Mouse (Mus musculus) heart, embryonic 11.5 days (tissue): ENCODE data around the gene Ide. TPM values are rescaled to one million over a fixed set of nuclear protein-coding genes. Genes with fewer than 3 reads are reported as not detected.

Experiments
- ATAC-seq: fragments of 200-750 bp; cut with Nextera tagmentation; replicated peaks from 2 replicates; pipeline ENCODE4 v1.8.0; 2017; ENCODE audit warnings: moderate library complexity; ENCODE audit not compliant: insufficient number of reproducible peaks, low FRiP score, low TSS enrichment
- H3K27ac ChIP-seq: fragments of 300-500 bp; sonication (generic); 2 replicates; pipeline ENCODE4 v1.5.1; 2014; ENCODE audit warnings: mild to moderate bottlenecking, low read depth, low read length
- H3K27me3 ChIP-seq: fragments of 300-500 bp; sonication (generic); 2 replicates; pipeline ENCODE4 v1.6.1; 2014; ENCODE audit warnings: mild to moderate bottlenecking, low read length, mixed read lengths; ENCODE audit not compliant: control insufficient read depth, insufficient read depth
- H3K36me3 ChIP-seq: fragments of 300-500 bp; sonication (generic); 2 replicates; pipeline ENCODE4 v1.6.1; 2014; ENCODE audit warnings: mild to moderate bottlenecking, low read length, moderate library complexity, mixed read lengths; ENCODE audit not compliant: control insufficient read depth, insufficient read depth
- H3K4me1 ChIP-seq: fragments of 300-500 bp; sonication (generic); 2 replicates; pipeline ENCODE4 v1.6.1; 2014; ENCODE audit warnings: low read length; ENCODE audit not compliant: control insufficient read depth, insufficient read depth
- H3K4me2 ChIP-seq: fragments of 300-500 bp; sonication (generic); 2 replicates; pipeline ENCODE4 v1.6.1; 2014; ENCODE audit warnings: mild to moderate bottlenecking, moderate library complexity
- H3K4me3 ChIP-seq: fragments of 300-500 bp; sonication (generic); 2 replicates; pipeline ENCODE4 v1.5.1; 2014; ENCODE audit warnings: low read depth, low read length
- H3K9ac ChIP-seq: fragments of 300-500 bp; sonication (generic); 2 replicates; pipeline ENCODE4 v1.6.1; 2014; ENCODE audit warnings: mild to moderate bottlenecking, low read depth, low read length, moderate library complexity
- H3K9me3 ChIP-seq: fragments of 300-500 bp; sonication (generic); replicated peaks from 2 replicates; pipeline ENCODE4 v1.6.1; 2016; ENCODE audit warnings: low read length; ENCODE audit not compliant: control insufficient read depth
- WGBS: fragments of 180-500 bp; shearing (Covaris S2); extraction: QIAGEN DNeasy Blood & Tissue Kit; methylation state at CpG from one replicate; pipeline ENCODE4 v1.1.7; 2014; ENCODE audit not compliant: insufficient replicate concordance; 5-methylcytosine and 5-hydroxymethylcytosine counted together
- polyA plus RNA-seq: library from polyadenylated mRNA; unstranded; fragments of >200 nt; fragmentation: Nextera tagmentation; extraction: Ambion mirVana; gene quantifications from 2 replicates; pipeline ENCODE4 v1.2.1, GENCODE M21; 2014

The Ide gene
- 54.7 and 56.9 TPM in 2 replicates for polyA plus RNA-seq

DNA sequence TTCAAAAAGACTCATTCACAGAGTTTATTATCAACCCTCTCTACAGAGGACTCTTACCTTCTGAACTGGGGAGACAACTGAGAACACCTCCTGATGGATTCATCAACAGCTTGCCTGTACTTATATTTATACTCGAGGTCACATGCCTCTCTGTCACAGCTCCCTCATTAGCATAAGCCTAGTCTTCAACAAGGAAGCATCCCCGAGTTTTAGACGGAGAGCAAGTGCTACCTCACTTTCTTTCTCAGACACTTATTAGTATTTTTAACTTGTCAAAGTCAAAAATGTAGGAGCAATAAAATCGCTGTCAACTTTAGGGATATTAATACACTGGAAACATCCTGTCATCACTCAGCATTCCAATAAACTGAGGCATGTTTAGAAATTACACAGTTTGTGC lies at the start of gene Ide:
Gene Ide (minus strand): TSS at position 101 of the 400 bp plus-strand sequence.
- Histone ChIP-seq H3K4me2 (no peak within 1 kb of the TSS), H3K27me3 (no peaks in the 10 kb centered on the region), H3K9ac (no peak within 1 kb of the TSS), H3K27ac (no peak within 1 kb of the TSS), H3K9me3 (no peaks in the 10 kb centered on the region), H3K4me1 (no peaks in the 10 kb centered on the region), H3K4me3 (no peak within 1 kb of the TSS), H3K36me3 (no peaks in the 10 kb centered on the region)
- ATAC-seq: no peak
- WGBS: 68% methylated on average over 4 of the region's 4 CpGs

- Histone ChIP-seq H3K9ac (no peak overlapping the region), H3K4me1 (no peaks in the 10 kb centered on the region), H3K27me3 (no peaks in the 10 kb centered on the region), H3K4me2 (no peak overlapping the region), H3K9me3 (no peaks in the 10 kb centered on the region), H3K4me3 (no peak overlapping the region), H3K36me3 (peaks cover 13% of the 10 kb centered on the region), H3K27ac (no peak overlapping the region)
- no peak for ATAC-seq
- 81% methylated on average over 3 of the region's 3 CpGs for WGBS
Observed at GRCm38 (mm10) chr19:37386126-37386525, 48.5 kb upstream of the Ide start.

- 83% methylated on average over 6 of the region's 6 CpGs for WGBS
- Histone ChIP-seq H3K36me3 (no peaks in the 10 kb centered on the region), H3K9ac (no peak overlapping the region), H3K4me2 (no peak overlapping the region), H3K9me3 (no peaks in the 10 kb centered on the region), H3K27ac (no peak overlapping the region), H3K27me3 (no peaks in the 10 kb centered on the region), H3K4me3 (no peak overlapping the region), H3K4me1 (no peaks in the 10 kb centered on the region)
- ATAC-seq: no peak
Observed at GRCm38 (mm10) chr19:37378816-37379215, 41.2 kb upstream of the Ide start.

GRCm38 (mm10) chr19:37377404-37377990 lies 39.8 kb upstream of the Ide start:
- H3K27ac ChIP-seq: no peak overlapping the region
- ATAC-seq: no peak

DNA sequence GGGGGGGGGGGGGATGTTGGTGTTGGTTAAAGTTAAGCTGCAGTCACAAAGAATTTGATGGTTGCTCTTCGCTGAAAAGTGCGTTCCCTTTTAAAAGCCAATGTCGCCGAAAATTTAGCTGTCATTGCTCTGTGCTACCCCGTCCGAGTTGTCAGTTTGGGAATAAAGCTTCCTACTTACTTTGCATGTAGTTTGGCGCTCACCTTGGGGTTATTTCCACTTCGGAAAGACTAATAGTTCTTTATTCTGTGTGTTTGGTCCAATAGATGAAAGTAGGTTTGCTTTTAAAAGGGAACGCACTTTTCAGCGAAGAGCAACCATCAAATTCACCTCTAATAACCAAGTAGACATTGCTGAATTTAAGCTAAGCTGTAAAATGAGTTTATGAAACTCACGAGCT lies 39.2 kb upstream of the Ide start:
- Histone ChIP-seq H3K9ac (peak overlapping the region; percentile 90), H3K27me3 (no peaks in the 10 kb centered on the region), H3K4me2 (peak overlapping the region; percentile 79), H3K4me3 (peak overlapping the region; percentile 86), H3K4me1 (no peaks in the 10 kb centered on the region), H3K9me3 (no peaks in the 10 kb centered on the region), H3K27ac (no peak overlapping the region), H3K36me3 (no peaks in the 10 kb centered on the region)
- WGBS: 2% methylated on average over 11 of the region's 11 CpGs
- ATAC-seq: no peak

More at GRCm38 (mm10) chr19:37377404-37377990, 39.8 kb upstream of the Ide start:
- Histone ChIP-seq H3K9ac (peak overlapping the region; percentile 90), H3K9me3 (no peaks in the 10 kb centered on the region), H3K36me3 (no peaks in the 10 kb centered on the region), H3K4me2 (peak overlapping the region; percentile 79), H3K4me3 (peak overlapping the region; percentile 86), H3K4me1 (no peaks in the 10 kb centered on the region), H3K27me3 (no peaks in the 10 kb centered on the region)
- WGBS: 24% methylated on average over 8 of the region's 8 CpGs

- H3K27me3 ChIP-seq: no peaks in the 10 kb centered on the region
- H3K9me3 ChIP-seq: no peaks in the 10 kb centered on the region
- peak within 1 kb of the TSS; percentile 86 for H3K4me3 ChIP-seq
- peak within 1 kb of the TSS; percentile 96 for H3K27ac ChIP-seq
- under 1% methylated on average over 73 of the region's 73 CpGs for WGBS
- H3K9ac ChIP-seq: peak within 1 kb of the TSS; percentile 90
- peak; percentile 96 for ATAC-seq
- no peaks in the 10 kb centered on the region for H3K4me1 ChIP-seq
- H3K4me2 ChIP-seq: peak within 1 kb of the TSS; percentile 79
- H3K36me3 ChIP-seq: no peaks in the 10 kb centered on the region
Observed at GRCm38 (mm10) chr19:37375755-37376615, 38.3 kb upstream of the Ide start, which contains the start of gene Kif11. Gene Kif11 (plus strand): TSS chr19:37376403.

DNA sequence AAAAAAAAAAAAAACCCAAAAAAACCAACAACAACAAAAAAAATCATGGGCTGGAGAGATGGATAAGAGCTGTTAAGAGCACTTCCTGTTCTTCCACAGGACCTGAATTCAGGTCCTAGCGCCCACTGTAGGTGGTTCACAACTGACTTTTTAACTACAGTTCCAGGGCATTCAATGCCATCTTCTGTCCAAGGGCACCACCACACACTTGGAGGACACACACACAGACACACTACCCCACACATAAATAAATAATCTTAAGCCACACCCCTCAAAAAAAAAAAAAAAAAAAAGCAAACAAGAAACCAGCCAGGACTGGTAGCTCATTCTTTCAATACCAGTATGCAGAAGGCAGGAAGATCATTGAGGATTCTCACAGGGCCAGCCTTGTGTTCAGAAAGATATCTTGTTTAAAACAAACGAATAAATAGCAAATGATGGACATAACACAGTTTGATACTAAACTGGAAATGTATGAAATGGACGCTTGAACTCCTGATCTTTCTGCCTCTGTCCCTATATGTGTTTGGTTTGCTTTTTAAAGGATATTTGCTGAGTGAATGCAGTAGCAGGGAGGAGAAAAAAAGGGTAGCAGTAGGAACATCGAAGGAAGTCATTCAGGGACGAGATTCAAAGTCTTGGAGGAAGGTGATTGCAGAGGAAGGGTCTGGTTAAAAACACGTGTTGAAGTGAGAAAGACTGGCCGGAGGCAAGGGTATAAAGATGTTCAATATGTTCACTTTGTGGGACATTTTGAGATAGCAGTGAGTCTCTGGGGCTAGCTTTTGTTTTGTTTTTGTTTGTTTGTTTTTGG lies 37.5 kb upstream of the Ide start:
- ATAC-seq: no peak
- H3K9ac ChIP-seq: peak overlapping the region; percentile 90
- no peaks in the 10 kb centered on the region for H3K4me1 ChIP-seq
- H3K9me3 ChIP-seq: no peaks in the 10 kb centered on the region
- WGBS: 17% methylated on average over 7 of the region's 7 CpGs
- H3K27ac ChIP-seq: peak overlapping the region; percentile 96
- H3K36me3 ChIP-seq: no peaks in the 10 kb centered on the region
- peak overlapping the region; percentile 86 for H3K4me3 ChIP-seq
- H3K4me2 ChIP-seq: peak overlapping the region; percentile 79
- H3K27me3 ChIP-seq: no peaks in the 10 kb centered on the region

- H3K27me3 ChIP-seq: no peaks in the 10 kb centered on the region
- 79% methylated on average over 5 of the region's 5 CpGs for WGBS
- no peak overlapping the region for H3K9ac ChIP-seq
- ATAC-seq: no peak
- H3K36me3 ChIP-seq: no peaks in the 10 kb centered on the region
- H3K4me2 ChIP-seq: no peak overlapping the region
- no peaks in the 10 kb centered on the region for H3K9me3 ChIP-seq
- H3K27ac ChIP-seq: no peak overlapping the region
- no peaks in the 10 kb centered on the region for H3K4me1 ChIP-seq
- H3K4me3 ChIP-seq: no peak overlapping the region
Observed at GRCm38 (mm10) chr19:37370356-37370755, 32.7 kb upstream of the Ide start.
